Mouse (Mus musculus): ENCODE results near the gene Tssk2. TPM values are rescaled to one million over a fixed set of nuclear protein-coding genes. Genes with fewer than 3 reads are reported as not detected.
A peak's percentile ranks its signal among the peaks of the same experiment; 100 is the strongest.

Tssk2 gene
- total RNA-seq, 2 experiments from 2014 or later, result not detected

GRCm38 (mm10) chr16:17939255-17939751, 40.9 kb downstream of the Tssk2 start:
- ATAC-seq (ENCODE audit: poor library complexity, severe bottlenecking), result 0 out of 2 replicates have a peak, but pooled peaks have one; percentile 4

DNA sequence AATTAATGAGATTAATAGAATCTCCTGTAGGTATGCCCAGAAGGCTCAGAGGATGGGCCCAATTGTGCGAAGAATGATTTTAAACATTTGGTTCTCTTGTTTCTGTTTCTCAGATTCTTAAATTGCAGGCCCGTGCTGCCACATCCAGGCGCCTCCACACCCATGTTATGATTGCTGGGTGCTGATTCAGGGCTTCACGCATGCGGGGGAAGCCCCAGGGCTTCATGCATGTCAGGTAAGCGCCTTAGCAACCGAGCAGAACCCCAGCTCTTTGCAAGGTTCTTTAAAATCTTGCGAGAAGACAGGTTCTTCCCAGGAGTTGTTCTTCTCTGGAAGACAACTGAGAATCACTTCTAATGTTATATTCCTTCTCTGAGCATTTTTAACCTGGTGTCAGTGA, 45.0 kb downstream of the Tssk2 start:
- no peak for ATAC-seq (ENCODE audit: poor library complexity, severe bottlenecking)

DNA sequence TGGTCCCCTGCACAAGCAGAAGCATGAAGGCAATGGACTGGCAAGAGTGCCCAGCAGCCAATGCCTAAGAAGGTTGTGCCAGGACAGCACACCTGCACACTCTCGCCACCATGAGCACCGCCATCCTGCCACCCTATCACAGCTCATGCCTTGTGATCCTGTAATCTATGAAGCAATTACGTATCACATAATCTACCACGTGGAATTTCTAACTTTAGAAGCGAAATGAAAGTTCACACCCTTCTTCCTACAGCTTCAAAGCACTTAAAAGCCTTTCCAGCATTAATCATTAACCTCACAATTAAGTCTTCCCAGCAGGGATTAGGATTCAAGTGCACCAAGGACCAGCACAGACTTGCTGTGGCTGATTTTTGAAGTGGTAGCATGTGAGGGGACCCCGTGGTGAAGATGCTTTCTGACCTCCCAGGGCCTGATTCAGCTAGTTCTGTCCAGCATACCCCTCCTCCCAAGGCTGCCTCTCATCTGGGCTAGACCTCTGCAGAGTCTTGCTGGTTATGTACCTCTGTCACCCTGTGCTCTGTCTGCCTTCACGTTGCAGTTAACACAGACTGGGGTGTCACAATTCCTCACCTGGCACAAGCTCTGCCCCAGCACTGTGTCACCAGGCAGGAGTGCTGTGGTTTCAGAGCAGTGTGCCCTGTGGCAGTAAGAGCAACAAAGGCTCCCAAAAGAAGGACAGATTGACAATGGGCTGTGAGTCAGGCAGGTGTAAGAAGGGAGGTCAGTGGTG, 46.8 kb downstream of the Tssk2 start:
- ATAC-seq (ENCODE audit: poor library complexity, severe bottlenecking), result no peak

- ATAC-seq (ENCODE audit: poor library complexity, severe bottlenecking), result peak; percentile 47
Measured at GRCm38 (mm10) chr16:17949421-17949877, 51.0 kb downstream of the Tssk2 start.

Other genes with a start within 250 kb of the Tssk2 start
- 61.4 and 67.1 TPM in 2 replicates for gene Med15, start 165.7 kb upstream of the Tssk2 start, total RNA-seq (2015)
- 28.6 and 49.3 TPM in 2 replicates for gene Med15, start 165.7 kb upstream of the Tssk2 start, total RNA-seq (2017)
- 5.0 and 6.9 TPM in 2 replicates for gene Klhl22, start 139.0 kb upstream of the Tssk2 start, total RNA-seq (2015)
- 7.0 and 8.3 TPM in 2 replicates for gene Klhl22, start 139.0 kb upstream of the Tssk2 start, total RNA-seq (2017)
- 0.07 TPM in 1 of 2 replicates, not detected in the other for gene Scarf2, start 101.4 kb upstream of the Tssk2 start, total RNA-seq (2015)
- not detected in 2 replicates for gene Scarf2, start 101.4 kb upstream of the Tssk2 start, total RNA-seq (2017)
- gene B830017H08Rik, start 65.5 kb upstream of the Tssk2 start, total RNA-seq (2015), result not detected in 2 replicates
- not detected in 2 replicates for gene B830017H08Rik, start 65.5 kb upstream of the Tssk2 start, total RNA-seq (2017)
- 4.1 and 6.1 TPM in 2 replicates for gene Car15, start 60.3 kb upstream of the Tssk2 start, total RNA-seq (2015)
- gene Car15, start 60.3 kb upstream of the Tssk2 start, total RNA-seq (2017), result 1.7 and 2.3 TPM in 2 replicates
- gene Gm20518, start 7.0 kb upstream of the Tssk2 start, total RNA-seq (2015), result 0.27 and 0.96 TPM in 2 replicates
- 0.04 and 0.37 TPM in 2 replicates for gene Gm20518, start 7.0 kb upstream of the Tssk2 start, total RNA-seq (2017)
- not detected in 2 replicates for gene Tssk1, start 4.4 kb upstream of the Tssk2 start, total RNA-seq (2015)
- gene Tssk1, start 4.4 kb upstream of the Tssk2 start, total RNA-seq (2017), result not detected in 2 replicates
- gene Dgcr2, start 75 bp upstream of the Tssk2 start, total RNA-seq (2015), result 16.1 and 20.5 TPM in 2 replicates
- 32.9 and 35.6 TPM in 2 replicates for gene Dgcr2, start 75 bp upstream of the Tssk2 start, total RNA-seq (2017)
- gene Ess2, start 12.7 kb downstream of the Tssk2 start, total RNA-seq (2015), result 8.9 and 10.3 TPM in 2 replicates
- 14.5 and 17.7 TPM in 2 replicates for gene Ess2, start 12.7 kb downstream of the Tssk2 start, total RNA-seq (2017)
- gene Gsc2, start 16.4 kb downstream of the Tssk2 start, total RNA-seq (2015), result not detected in 2 replicates
- not detected in 2 replicates for gene Gsc2, start 16.4 kb downstream of the Tssk2 start, total RNA-seq (2017)
- 7.6 and 11.2 TPM in 2 replicates for gene Slc25a1, start 29.6 kb downstream of the Tssk2 start, total RNA-seq (2015)
- gene Slc25a1, start 29.6 kb downstream of the Tssk2 start, total RNA-seq (2017), result 16.1 and 24.1 TPM in 2 replicates
- gene Vpreb2, start 81.8 kb downstream of the Tssk2 start, total RNA-seq (2015), result not detected in 2 replicates
- not detected in 2 replicates for gene Vpreb2, start 81.8 kb downstream of the Tssk2 start, total RNA-seq (2017)
- gene Dgcr6, start 154.2 kb downstream of the Tssk2 start, total RNA-seq (2015), result 9.8 and 11.4 TPM in 2 replicates
- gene Dgcr6, start 154.2 kb downstream of the Tssk2 start, total RNA-seq (2017), result 3.4 and 7.9 TPM in 2 replicates
- gene Prodh, start 191.6 kb downstream of the Tssk2 start, total RNA-seq (2015), result 1.3 and 2.2 TPM in 2 replicates
- gene Prodh, start 191.6 kb downstream of the Tssk2 start, total RNA-seq (2017), result 5.7 and 9.8 TPM in 2 replicates
- 0.36 and 0.85 TPM in 2 replicates for gene Rtn4r, start 229.0 kb downstream of the Tssk2 start, total RNA-seq (2015)
- gene Rtn4r, start 229.0 kb downstream of the Tssk2 start, total RNA-seq (2017), result 0.26 TPM in 1 of 2 replicates, not detected in the other

Data from megakaryocyte, adult 5-6 weeks (primary cell).